Mouse (Mus musculus) small intestine, adult 2 months (tissue): ENCODE measurements around the gene Drap1.

Source experiments
- CTCF ChIP-seq: fragments of 200-500 bp; IDR thresholded peaks from 2 replicates; pipeline ENCODE4 v1.5.1; 2012; ENCODE audit warnings: low read depth, mild to moderate bottlenecking, control low read depth, inconsistent platforms, low read length, moderate library complexity, mixed read lengths; ENCODE audit not compliant: insufficient replicate concordance, insufficient read length; ENCODE audit errors: extremely low read depth
- POLR2A ChIP-seq: fragments of 200-500 bp; IDR thresholded peaks from 2 replicates; pipeline ENCODE4 v1.6.1; 2012; ENCODE audit warnings: low read depth, mild to moderate bottlenecking, control low read depth, inconsistent platforms, low read length, moderate library complexity

GRCm38 (mm10) chr19:5423561-5423960 lies 1.2 kb downstream of the Drap1 start:
- no peak for TF ChIP-seq CTCF
- TF ChIP-seq POLR2A = no peak
